Mouse (Mus musculus) limb, embryonic 12.5 days (tissue): ENCODE results near the gene Cdkn2aipnl. TPM values are rescaled to one million over a fixed set of nuclear protein-coding genes. Genes with fewer than 3 reads are reported as not detected.

Experiments used
- ATAC-seq: fragments of 200-750 bp; cut with Nextera tagmentation; 2 replicates; pipeline ENCODE4 v1.8.0; 2017; ENCODE audit warnings: low read depth, moderate TSS enrichment; ENCODE audit not compliant: insufficient number of reproducible peaks, insufficient read depth, low FRiP score, low TSS enrichment
- H3K27ac ChIP-seq: fragments of 300-500 bp; sonication (generic); 2 replicates; pipeline ENCODE4 v1.5.1; 2016; ENCODE audit warnings: mild to moderate bottlenecking, moderate library complexity
- H3K27me3 ChIP-seq: fragments of 300-500 bp; sonication (generic); 2 replicates; pipeline ENCODE4 v1.6.1; 2016; ENCODE audit warnings: mild to moderate bottlenecking, moderate library complexity
- H3K36me3 ChIP-seq: fragments of 300-500 bp; sonication (generic); 2 replicates; pipeline ENCODE4 v1.6.1; 2016; ENCODE audit warnings: mild to moderate bottlenecking, moderate library complexity
- H3K4me1 ChIP-seq: fragments of 300-500 bp; sonication (generic); replicated peaks from 2 replicates; pipeline ENCODE4 v1.6.1; 2016
- H3K4me2 ChIP-seq: fragments of 300-500 bp; sonication (generic); 2 replicates; pipeline ENCODE4 v1.6.1; 2016; ENCODE audit warnings: mild to moderate bottlenecking, moderate library complexity
- H3K4me3 ChIP-seq: fragments of 300-500 bp; sonication (generic); replicated peaks from 2 replicates; pipeline ENCODE4 v1.5.1; 2016; ENCODE audit warnings: mild to moderate bottlenecking
- H3K9ac ChIP-seq: fragments of 300-500 bp; sonication (generic); replicated peaks from 2 replicates; pipeline ENCODE4 v1.6.1; 2016; ENCODE audit warnings: mild to moderate bottlenecking, moderate library complexity
- H3K9me3 ChIP-seq: fragments of 300-500 bp; sonication (generic); 2 replicates; pipeline ENCODE4 v1.6.1; 2016; ENCODE audit warnings: mild to moderate bottlenecking, moderate library complexity
- WGBS: fragments of 180-500 bp; shearing (Covaris S2); methylation state at CpG from one replicate; pipeline ENCODE4 v1.1.7; 2016; 5-methylcytosine and 5-hydroxymethylcytosine counted together
- polyA plus RNA-seq: library from polyadenylated mRNA; unstranded; fragments of >200 nt; fragmentation: Nextera tagmentation; extraction: Ambion mirVana; gene quantifications from 2 replicates; pipeline ENCODE4 v1.2.1, GENCODE M21; 2016

Gene Cdkn2aipnl
- polyA plus RNA-seq, 1 experiment from 2014 or later = 107 TPM

GRCm38 (mm10) chr11:51935636-51936434 is 31.6 kb upstream of the Cdkn2aipnl start:
- no peak for ATAC-seq
- Histone ChIP-seq H3K4me1 (no peaks in the 10 kb centered on the region), H3K9me3 (no peaks in the 10 kb centered on the region)

GRCm38 (mm10) chr11:51937361-51937781 is 30.1 kb upstream of the Cdkn2aipnl start:
- Histone ChIP-seq H3K4me1 (no peaks in the 10 kb centered on the region), H3K4me2 (no peak overlapping the region), H3K4me3 (no peak overlapping the region), H3K27ac (no peak overlapping the region), H3K27me3 (no peaks in the 10 kb centered on the region), H3K9ac (no peak overlapping the region), H3K9me3 (no peaks in the 10 kb centered on the region), H3K36me3 (no peaks in the 10 kb centered on the region)
- WGBS = 74% methylated on average over 6 of the region's 6 CpGs
- ATAC-seq = no peak

More at GRCm38 (mm10) chr11:51935636-51936434, 31.6 kb upstream of the Cdkn2aipnl start:
- Histone ChIP-seq H3K4me2 (no peak overlapping the region), H3K4me3 (no peak overlapping the region), H3K27me3 (no peaks in the 10 kb centered on the region), H3K9ac (no peak overlapping the region), H3K27ac (no peak overlapping the region), H3K36me3 (no peaks in the 10 kb centered on the region)
- 48% methylated on average over 5 of the region's 5 CpGs for WGBS

GRCm38 (mm10) chr11:51938817-51939589 is 28.5 kb upstream of the Cdkn2aipnl start:
- 82% methylated on average over 12 of the region's 12 CpGs for WGBS
- ATAC-seq = no peak
- H3K4me1 ChIP-seq = peaks cover 13% of the 10 kb centered on the region
- H3K36me3 ChIP-seq = no peaks in the 10 kb centered on the region
- no peak overlapping the region for H3K27ac ChIP-seq
- H3K9me3 ChIP-seq = no peaks in the 10 kb centered on the region
- no peak overlapping the region for H3K9ac ChIP-seq
- no peak overlapping the region for H3K4me2 ChIP-seq
- no peak overlapping the region for H3K4me3 ChIP-seq
- no peaks in the 10 kb centered on the region for H3K27me3 ChIP-seq

- ATAC-seq = no peak
- Histone ChIP-seq H3K9me3 (no peaks in the 10 kb centered on the region), H3K36me3 (no peaks in the 10 kb centered on the region), H3K4me2 (no peak overlapping the region), H3K4me1 (peaks cover 13% of the 10 kb centered on the region), H3K4me3 (no peak overlapping the region), H3K27ac (no peak overlapping the region), H3K27me3 (no peaks in the 10 kb centered on the region), H3K9ac (no peak overlapping the region)
- WGBS = 84% methylated on average over 8 of the region's 8 CpGs
Measured at GRCm38 (mm10) chr11:51939590-51939955, 27.9 kb upstream of the Cdkn2aipnl start.

GRCm38 (mm10) chr11:51940511-51940955 is 26.9 kb upstream of the Cdkn2aipnl start:
- H3K27ac ChIP-seq = no peak overlapping the region
- H3K4me2 ChIP-seq = no peak overlapping the region
- no peak for ATAC-seq
- H3K4me1 ChIP-seq = peaks cover 21% of the 10 kb centered on the region
- no peak overlapping the region for H3K9ac ChIP-seq
- 64% methylated on average over 13 of the region's 13 CpGs for WGBS
- no peaks in the 10 kb centered on the region for H3K36me3 ChIP-seq
- H3K27me3 ChIP-seq = peaks cover 7% of the 10 kb centered on the region; the same call in 1 of the 2 replicates
- no peak overlapping the region for H3K4me3 ChIP-seq
- no peaks in the 10 kb centered on the region for H3K9me3 ChIP-seq

- no peak overlapping the region for H3K9ac ChIP-seq
- H3K27me3 ChIP-seq = peaks cover 16% of the 10 kb centered on the region; the same call in 1 of the 2 replicates
- WGBS = 55% methylated on average over 15 of the region's 15 CpGs
- H3K9me3 ChIP-seq = no peaks in the 10 kb centered on the region
- H3K4me2 ChIP-seq = no peak overlapping the region; the same call in 1 of the 2 replicates
- no peak for ATAC-seq
- H3K36me3 ChIP-seq = no peaks in the 10 kb centered on the region
- peaks cover 29% of the 10 kb centered on the region for H3K4me1 ChIP-seq
- no peak overlapping the region for H3K4me3 ChIP-seq
- H3K27ac ChIP-seq = no peak overlapping the region
Measured at GRCm38 (mm10) chr11:51942602-51943499, 24.6 kb upstream of the Cdkn2aipnl start.

- H3K27ac ChIP-seq = no peak overlapping the region
- H3K4me2 ChIP-seq = no peak overlapping the region; the same call in 1 of the 2 replicates
- 58% methylated on average over 6 of the region's 6 CpGs for WGBS
- no peak overlapping the region for H3K9ac ChIP-seq
- no peaks in the 10 kb centered on the region for H3K36me3 ChIP-seq
- peaks cover 16% of the 10 kb centered on the region; the same call in 1 of the 2 replicates for H3K27me3 ChIP-seq
- peaks cover 29% of the 10 kb centered on the region for H3K4me1 ChIP-seq
- H3K9me3 ChIP-seq = no peaks in the 10 kb centered on the region
- no peak overlapping the region for H3K4me3 ChIP-seq
- no peak for ATAC-seq
Measured at GRCm38 (mm10) chr11:51943500-51943841, 24.0 kb upstream of the Cdkn2aipnl start.

GRCm38 (mm10) chr11:51944239-51944638 is 23.2 kb upstream of the Cdkn2aipnl start:
- Histone ChIP-seq H3K4me1 (peaks cover 29% of the 10 kb centered on the region), H3K4me3 (no peak overlapping the region), H3K9ac (no peak overlapping the region), H3K27me3 (peaks cover 16% of the 10 kb centered on the region; the same call in 1 of the 2 replicates), H3K36me3 (no peaks in the 10 kb centered on the region), H3K4me2 (no peak overlapping the region), H3K27ac (no peak overlapping the region), H3K9me3 (no peaks in the 10 kb centered on the region)
- no peak for ATAC-seq
- 75% methylated on average over 3 of the region's 3 CpGs for WGBS

- H3K4me2 ChIP-seq = no peak overlapping the region
Measured at GRCm38 (mm10) chr11:51945548-51945947, 21.9 kb upstream of the Cdkn2aipnl start.

GRCm38 (mm10) chr11:51946144-51946543 is 21.3 kb upstream of the Cdkn2aipnl start:
- Histone ChIP-seq H3K27ac (no peak overlapping the region), H3K4me1 (peaks cover 29% of the 10 kb centered on the region), H3K9me3 (no peaks in the 10 kb centered on the region), H3K36me3 (no peaks in the 10 kb centered on the region), H3K9ac (no peak overlapping the region), H3K27me3 (peaks cover 16% of the 10 kb centered on the region; the same call in 1 of the 2 replicates), H3K4me3 (no peak overlapping the region), H3K4me2 (no peak overlapping the region)
- 69% methylated on average over 6 of the region's 6 CpGs for WGBS
- no peak for ATAC-seq

More at GRCm38 (mm10) chr11:51945548-51945947, 21.9 kb upstream of the Cdkn2aipnl start:
- H3K27ac ChIP-seq = no peak overlapping the region
- H3K36me3 ChIP-seq = no peaks in the 10 kb centered on the region
- peaks cover 29% of the 10 kb centered on the region for H3K4me1 ChIP-seq
- H3K9ac ChIP-seq = no peak overlapping the region
- H3K27me3 ChIP-seq = peaks cover 16% of the 10 kb centered on the region; the same call in 1 of the 2 replicates
- no peak for ATAC-seq
- no peak overlapping the region for H3K4me3 ChIP-seq
- no peaks in the 10 kb centered on the region for H3K9me3 ChIP-seq
- WGBS = 12% methylated on average over 8 of the region's 8 CpGs
